Mouse (Mus musculus): ENCODE data around the gene Pbld1. TPM values are rescaled to one million over a fixed set of nuclear protein-coding genes. Genes with fewer than 3 reads are reported as not detected.

Pbld1 gene
- polyA plus RNA-seq, 1 experiment from 2014 or later: 13.7 TPM

- no peak overlapping the region for H3K4me2 ChIP-seq (ENCODE audit: low read length)
- no peaks in the 10 kb centered on the region for H3K4me1 ChIP-seq (replicated peaks; ENCODE audit: insufficient read depth, low read length)
- no peak overlapping the region for H3K4me3 ChIP-seq (replicated peaks; ENCODE audit: low read depth, low read length)
- 68% methylated on average over 10 of the region's 10 CpGs for WGBS
- DNase-seq (ENCODE audit: low spot score) (no peak), ATAC-seq (replicated peaks; ENCODE audit: low FRiP score, low read depth) (no peak)
- H3K27me3 ChIP-seq (ENCODE audit: insufficient read depth, low read length): no peaks in the 10 kb centered on the region
- no peak overlapping the region for H3K9ac ChIP-seq (ENCODE audit: low read depth, low read length)
- no peaks in the 10 kb centered on the region for H3K9me3 ChIP-seq (replicated peaks; ENCODE audit: low read length)
- TF ChIP-seq CTCF (IDR thresholded peaks at IDR 0.05; ENCODE audit: low read depth): no peak
- H3K27ac ChIP-seq: no peak overlapping the region
- H3K36me3 ChIP-seq (ENCODE audit: insufficient read depth, low read length): no peaks in the 10 kb centered on the region
These were observed 26.3 kb downstream of the Pbld1 start for GRCm38 (mm10) chr10:63086304-63086703.

- WGBS: 37% methylated on average over 8 of the region's 8 CpGs
- Histone ChIP-seq H3K9me3 (replicated peaks; ENCODE audit: low read length) (no peaks in the 10 kb centered on the region), H3K4me3 (replicated peaks; ENCODE audit: low read depth, low read length) (peak overlapping the region; percentile 33; the same call in 1 of the 2 replicates)
These were observed 29.3 kb downstream of the Pbld1 start for GRCm38 (mm10) chr10:63089103-63089757.

GRCm38 (mm10) chr10:63089758-63090571 is 30.0 kb downstream of the Pbld1 start:
- ATAC-seq (replicated peaks; ENCODE audit: low FRiP score, low read depth): no peak
- H3K4me3 ChIP-seq (replicated peaks; ENCODE audit: low read depth, low read length): peak overlapping the region; percentile 33
- H3K27me3 ChIP-seq (ENCODE audit: insufficient read depth, low read length): no peaks in the 10 kb centered on the region
- no peaks in the 10 kb centered on the region for H3K36me3 ChIP-seq (ENCODE audit: insufficient read depth, low read length)
- DNase-seq (ENCODE audit: low spot score): peak; percentile 15
- no peak overlapping the region for H3K27ac ChIP-seq
- H3K9me3 ChIP-seq (replicated peaks; ENCODE audit: low read length): no peaks in the 10 kb centered on the region
- 4% methylated on average over 26 of the region's 26 CpGs for WGBS
- TF ChIP-seq CTCF (IDR thresholded peaks at IDR 0.05; ENCODE audit: low read depth): no peak
- no peaks in the 10 kb centered on the region for H3K4me1 ChIP-seq (replicated peaks; ENCODE audit: insufficient read depth, low read length)
- H3K4me2 ChIP-seq (ENCODE audit: low read length): peak overlapping the region; percentile 81
- peak overlapping the region; percentile 58 for H3K9ac ChIP-seq (ENCODE audit: low read depth, low read length)

More at GRCm38 (mm10) chr10:63089103-63089757, 29.3 kb downstream of the Pbld1 start:
- no peak for TF ChIP-seq CTCF (IDR thresholded peaks at IDR 0.05; ENCODE audit: low read depth)
- ATAC-seq (replicated peaks; ENCODE audit: low FRiP score, low read depth): no peak
- Histone ChIP-seq H3K27ac (no peak overlapping the region), H3K27me3 (ENCODE audit: insufficient read depth, low read length) (no peaks in the 10 kb centered on the region), H3K4me1 (replicated peaks; ENCODE audit: insufficient read depth, low read length) (no peaks in the 10 kb centered on the region), H3K4me2 (ENCODE audit: low read length) (peak overlapping the region; percentile 81), H3K9ac (ENCODE audit: low read depth, low read length) (peak overlapping the region; percentile 58; the same call in 1 of the 2 replicates), H3K36me3 (ENCODE audit: insufficient read depth, low read length) (no peaks in the 10 kb centered on the region)
- no peak for DNase-seq (ENCODE audit: low spot score)

- 66% methylated on average over 7 of the region's 7 CpGs for WGBS
- no peak for ATAC-seq (replicated peaks; ENCODE audit: low FRiP score, low read depth)
These were observed 32.0 kb downstream of the Pbld1 start for GRCm38 (mm10) chr10:63091915-63092314.

GRCm38 (mm10) chr10:63092616-63093550 is 32.9 kb downstream of the Pbld1 start:
- no peak for ATAC-seq (replicated peaks; ENCODE audit: low FRiP score, low read depth)
- Histone ChIP-seq H3K9ac (ENCODE audit: low read depth, low read length) (no peak overlapping the region), H3K36me3 (ENCODE audit: insufficient read depth, low read length) (no peaks in the 10 kb centered on the region), H3K4me2 (ENCODE audit: low read length) (no peak overlapping the region), H3K4me1 (replicated peaks; ENCODE audit: insufficient read depth, low read length) (no peaks in the 10 kb centered on the region), H3K27ac (no peak overlapping the region), H3K4me3 (replicated peaks; ENCODE audit: low read depth, low read length) (no peak overlapping the region), H3K27me3 (ENCODE audit: insufficient read depth, low read length) (no peaks in the 10 kb centered on the region), H3K9me3 (replicated peaks; ENCODE audit: low read length) (no peaks in the 10 kb centered on the region)
- TF ChIP-seq CTCF (IDR thresholded peaks at IDR 0.05; ENCODE audit: low read depth): no peak
- 69% methylated on average over 10 of the region's 10 CpGs for WGBS
- DNase-seq (ENCODE audit: low spot score): no peak

More at GRCm38 (mm10) chr10:63091915-63092314, 32.0 kb downstream of the Pbld1 start:
- Histone ChIP-seq H3K4me2 (ENCODE audit: low read length) (no peak overlapping the region), H3K9ac (ENCODE audit: low read depth, low read length) (no peak overlapping the region), H3K36me3 (ENCODE audit: insufficient read depth, low read length) (no peaks in the 10 kb centered on the region), H3K4me1 (replicated peaks; ENCODE audit: insufficient read depth, low read length) (no peaks in the 10 kb centered on the region), H3K9me3 (replicated peaks; ENCODE audit: low read length) (no peaks in the 10 kb centered on the region), H3K27me3 (ENCODE audit: insufficient read depth, low read length) (no peaks in the 10 kb centered on the region), H3K27ac (no peak overlapping the region), H3K4me3 (replicated peaks; ENCODE audit: low read depth, low read length) (no peak overlapping the region)
- TF ChIP-seq CTCF (IDR thresholded peaks at IDR 0.05; ENCODE audit: low read depth): no peak
- no peak for DNase-seq (ENCODE audit: low spot score)

- no peaks in the 10 kb centered on the region for H3K9me3 ChIP-seq (replicated peaks; ENCODE audit: low read length)
- no peak overlapping the region for H3K27ac ChIP-seq
- 62% methylated on average over 2 of the region's 2 CpGs for WGBS
- H3K36me3 ChIP-seq (ENCODE audit: insufficient read depth, low read length): no peaks in the 10 kb centered on the region
- TF ChIP-seq CTCF (IDR thresholded peaks at IDR 0.05; ENCODE audit: low read depth): no peak
- no peak overlapping the region for H3K4me2 ChIP-seq (ENCODE audit: low read length)
- peaks cover 3% of the 10 kb centered on the region; the same call in 1 of the 2 replicates for H3K4me1 ChIP-seq (replicated peaks; ENCODE audit: insufficient read depth, low read length)
- peaks cover 17% of the 10 kb centered on the region; the same call in 1 of the 2 replicates for H3K27me3 ChIP-seq (ENCODE audit: insufficient read depth, low read length)
- H3K9ac ChIP-seq (ENCODE audit: low read depth, low read length): no peak overlapping the region
- DNase-seq (ENCODE audit: low spot score): no peak
- no peak for ATAC-seq (replicated peaks; ENCODE audit: low FRiP score, low read depth)
- H3K4me3 ChIP-seq (replicated peaks; ENCODE audit: low read depth, low read length): no peak overlapping the region
These were observed 36.8 kb downstream of the Pbld1 start for GRCm38 (mm10) chr10:63096757-63097156.
